Mouse (Mus musculus): Measurements from ENCODE around the gene Gm13276.
"Not testable (repeated sequence)": the region's sequence is repeated elsewhere in the genome, so short reads cannot be mapped to it uniquely, and the experiment has no call there.

Gene Gm13276

DNA sequence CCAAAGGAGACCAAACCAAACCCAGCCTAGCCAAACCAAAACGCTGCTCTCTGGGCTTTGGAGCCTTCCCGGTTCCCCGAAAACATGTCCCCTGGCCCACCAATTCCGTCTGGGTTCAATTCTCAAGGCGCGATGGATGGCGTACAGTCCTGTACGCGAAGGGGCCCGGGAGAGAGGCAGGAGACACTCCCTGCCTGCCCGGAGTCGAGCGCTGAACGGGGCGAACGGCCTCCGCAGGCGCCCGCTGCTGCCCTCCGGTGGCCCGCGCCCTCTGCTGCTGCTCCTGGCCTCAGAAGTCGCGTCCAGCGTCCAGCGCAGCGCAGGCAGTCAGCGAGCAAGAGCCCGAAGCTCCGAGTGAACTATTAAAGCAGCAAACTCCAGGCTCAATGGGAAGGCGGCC is 3.2 kb upstream of the Gm13276 start:
- not testable (repeated sequence) for DNase-seq (ENCODE audit: low spot score)

DNA sequence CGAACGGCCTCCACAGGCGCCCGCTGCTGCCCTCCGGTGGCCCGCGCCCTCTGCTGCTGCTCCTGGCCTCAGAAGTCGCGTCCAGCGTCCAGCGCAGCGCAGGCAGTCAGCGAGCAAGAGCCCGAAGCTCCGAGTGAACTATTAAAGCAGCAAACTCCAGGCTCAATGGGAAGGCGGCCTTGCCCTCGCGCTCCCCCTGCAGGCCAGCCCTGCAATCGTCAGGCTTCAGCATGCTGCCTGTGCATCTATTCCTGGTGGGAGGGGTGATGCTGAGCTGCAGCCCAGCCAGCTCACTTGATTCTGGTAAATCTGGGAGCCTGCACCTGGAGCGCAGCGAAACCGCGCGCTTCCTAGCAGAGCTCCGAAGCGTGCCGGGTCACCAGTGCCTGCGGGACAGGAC is 2.9 kb downstream of the Gm13276 start, which contains the start of gene Gm13277:
Gene Gm13277, plus strand, starts transcription at position 231 of the 400 bp plus-strand sequence.
- DNase-seq (ENCODE audit: low spot score): peak; percentile 73

DNA sequence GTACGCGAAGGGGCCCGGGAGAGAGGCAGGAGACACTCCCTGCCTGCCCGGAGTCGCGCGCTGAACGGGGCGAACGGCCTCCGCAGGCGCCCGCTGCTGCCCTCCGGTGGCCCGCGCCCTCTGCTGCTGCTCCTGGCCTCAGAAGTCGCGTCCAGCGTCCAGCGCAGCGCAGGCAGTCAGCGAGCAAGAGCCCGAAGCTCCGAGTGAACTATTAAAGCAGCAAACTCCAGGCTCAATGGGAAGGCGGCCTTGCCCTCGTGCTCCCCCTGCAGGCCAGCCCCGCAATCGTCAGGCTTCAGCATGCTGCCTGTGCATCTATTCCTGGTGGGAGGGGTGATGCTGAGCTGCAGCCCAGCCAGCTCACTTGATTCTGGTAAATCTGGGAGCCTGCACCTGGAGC is 5.7 kb downstream of the Gm13276 start, which contains the start of gene Gm13278:
Gene Gm13278, plus strand, starts transcription at position 301 of the 400 bp plus-strand sequence.
- DNase-seq (ENCODE audit: low spot score): not testable (repeated sequence)

DNA sequence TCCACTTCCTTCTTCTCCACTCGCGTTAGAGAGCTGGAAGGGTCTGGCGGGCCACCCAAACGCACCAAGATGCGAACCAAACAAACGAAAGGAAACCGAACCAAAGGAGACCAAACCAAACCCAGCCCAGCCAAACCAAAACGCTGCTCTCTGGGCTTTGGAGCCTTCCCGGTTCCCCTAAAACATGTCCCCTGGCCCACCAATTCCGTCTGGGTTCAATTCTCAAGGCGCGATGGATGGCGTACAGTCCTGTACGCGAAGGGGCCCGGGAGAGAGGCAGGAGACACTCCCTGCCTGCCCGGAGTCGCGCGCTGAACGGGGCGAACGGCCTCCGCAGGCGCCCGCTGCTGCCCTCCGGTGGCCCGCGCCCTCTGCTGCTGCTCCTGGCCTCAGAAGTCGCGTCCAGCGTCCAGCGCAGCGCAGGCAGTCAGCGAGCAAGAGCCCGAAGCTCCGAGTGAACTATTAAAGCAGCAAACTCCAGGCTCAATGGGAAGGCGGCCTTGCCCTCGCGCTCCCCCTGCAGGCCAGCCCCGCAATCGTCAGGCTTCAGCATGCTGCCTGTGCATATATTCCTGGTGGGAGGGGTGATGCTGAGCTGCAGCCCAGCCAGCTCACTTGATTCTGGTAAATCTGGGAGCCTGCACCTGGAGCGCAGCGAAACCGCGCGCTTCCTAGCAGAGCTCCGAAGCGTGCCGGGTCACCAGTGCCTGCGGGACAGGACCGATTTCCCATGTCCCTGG is 8.6 kb downstream of the Gm13276 start, which contains the start of gene Gm13275:
Gene Gm13275, plus strand, starts transcription at position 552 of the 740 bp plus-strand sequence.
- DNase-seq (ENCODE audit: low spot score): peak; percentile 57

DNA sequence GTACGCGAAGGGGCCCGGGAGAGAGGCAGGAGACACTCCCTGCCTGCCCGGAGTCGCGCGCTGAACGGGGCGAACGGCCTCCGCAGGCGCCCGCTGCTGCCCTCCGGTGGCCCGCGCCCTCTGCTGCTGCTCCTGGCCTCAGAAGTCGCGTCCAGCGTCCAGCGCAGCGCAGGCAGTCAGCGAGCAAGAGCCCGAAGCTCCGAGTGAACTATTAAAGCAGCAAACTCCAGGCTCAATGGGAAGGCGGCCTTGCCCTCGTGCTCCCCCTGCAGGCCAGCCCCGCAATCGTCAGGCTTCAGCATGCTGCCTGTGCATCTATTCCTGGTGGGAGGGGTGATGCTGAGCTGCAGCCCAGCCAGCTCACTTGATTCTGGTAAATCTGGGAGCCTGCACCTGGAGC is 11.6 kb downstream of the Gm13276 start, which contains the start of gene Gm13279:
Gene Gm13279, plus strand, starts transcription at position 301 of the 400 bp plus-strand sequence.
- not testable (repeated sequence) for DNase-seq (ENCODE audit: low spot score)

DNA sequence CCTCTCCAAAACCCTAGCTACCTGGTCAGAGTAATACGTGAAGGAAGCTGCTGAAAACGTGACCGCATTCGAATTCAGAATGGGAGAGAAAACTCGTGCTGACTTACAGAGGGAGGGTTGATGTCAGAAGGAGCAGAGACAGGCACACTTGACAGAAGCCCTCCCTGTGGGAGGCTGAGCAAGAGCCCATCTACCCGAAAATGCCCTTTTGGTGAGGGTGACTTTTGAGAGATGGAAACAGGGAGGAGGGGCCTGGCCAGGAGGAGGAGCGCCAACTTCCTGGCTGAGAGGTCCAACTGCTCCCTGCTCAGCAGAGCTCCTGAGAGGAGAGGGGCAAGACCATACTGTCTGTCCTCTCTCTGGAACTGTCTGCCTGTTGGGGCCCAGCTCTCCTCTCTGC is 13.9 kb downstream of the Gm13276 start, which contains the start of gene Gm13285:
Gene Gm13285, plus strand, starts transcription at position 301 of the 400 bp plus-strand sequence.
- not testable (repeated sequence) for DNase-seq (ENCODE audit: low spot score)

DNA sequence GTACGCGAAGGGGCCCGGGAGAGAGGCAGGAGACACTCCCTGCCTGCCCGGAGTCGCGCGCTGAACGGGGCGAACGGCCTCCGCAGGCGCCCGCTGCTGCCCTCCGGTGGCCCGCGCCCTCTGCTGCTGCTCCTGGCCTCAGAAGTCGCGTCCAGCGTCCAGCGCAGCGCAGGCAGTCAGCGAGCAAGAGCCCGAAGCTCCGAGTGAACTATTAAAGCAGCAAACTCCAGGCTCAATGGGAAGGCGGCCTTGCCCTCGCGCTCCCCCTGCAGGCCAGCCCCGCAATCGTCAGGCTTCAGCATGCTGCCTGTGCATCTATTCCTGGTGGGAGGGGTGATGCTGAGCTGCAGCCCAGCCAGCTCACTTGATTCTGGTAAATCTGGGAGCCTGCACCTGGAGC is 17.4 kb downstream of the Gm13276 start, which contains the start of gene Gm13287:
Gene Gm13287, plus strand, starts transcription at position 301 of the 400 bp plus-strand sequence.
- not testable (repeated sequence) for DNase-seq (ENCODE audit: low spot score)

DNA sequence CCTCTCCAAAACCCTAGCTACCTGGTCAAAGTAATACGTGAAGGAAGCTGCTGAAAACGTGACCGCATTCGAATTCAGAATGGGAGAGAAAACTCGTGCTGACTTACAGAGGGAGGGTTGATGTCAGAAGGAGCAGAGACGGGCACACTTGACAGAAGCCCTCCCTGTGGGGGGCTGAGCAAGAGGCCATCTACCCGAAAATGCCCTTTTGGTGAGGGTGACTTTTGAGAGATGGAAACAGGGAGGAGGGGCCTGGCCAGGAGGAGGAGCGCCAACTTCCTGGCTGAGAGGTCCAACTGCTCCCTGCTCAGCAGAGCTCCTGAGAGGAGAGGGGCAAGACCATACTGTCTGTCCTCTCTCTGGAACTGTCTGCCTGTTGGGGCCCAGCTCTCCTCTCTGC is 19.7 kb downstream of the Gm13276 start, which contains the start of gene Gm13288:
Gene Gm13288, plus strand, starts transcription at position 301 of the 400 bp plus-strand sequence.
- not testable (repeated sequence) for DNase-seq (ENCODE audit: low spot score)

DNA sequence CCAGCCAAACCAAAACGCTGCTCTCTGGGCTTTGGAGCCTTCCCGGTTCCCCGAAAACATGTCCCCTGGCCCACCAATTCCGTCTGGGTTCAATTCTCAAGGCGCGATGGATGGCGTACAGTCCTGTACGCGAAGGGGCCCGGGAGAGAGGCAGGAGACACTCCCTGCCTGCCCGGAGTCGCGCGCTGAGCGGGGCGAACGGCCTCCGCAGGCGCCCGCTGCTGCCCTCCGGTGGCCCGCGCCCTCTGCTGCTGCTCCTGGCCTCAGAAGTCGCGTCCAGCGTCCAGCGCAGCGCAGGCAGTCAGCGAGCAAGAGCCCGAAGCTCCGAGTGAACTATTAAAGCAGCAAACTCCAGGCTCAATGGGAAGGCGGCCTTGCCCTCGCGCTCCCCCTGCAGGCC is 20.3 kb downstream of the Gm13276 start:
- peak; percentile 5 for DNase-seq (ENCODE audit: low spot score)

DNA sequence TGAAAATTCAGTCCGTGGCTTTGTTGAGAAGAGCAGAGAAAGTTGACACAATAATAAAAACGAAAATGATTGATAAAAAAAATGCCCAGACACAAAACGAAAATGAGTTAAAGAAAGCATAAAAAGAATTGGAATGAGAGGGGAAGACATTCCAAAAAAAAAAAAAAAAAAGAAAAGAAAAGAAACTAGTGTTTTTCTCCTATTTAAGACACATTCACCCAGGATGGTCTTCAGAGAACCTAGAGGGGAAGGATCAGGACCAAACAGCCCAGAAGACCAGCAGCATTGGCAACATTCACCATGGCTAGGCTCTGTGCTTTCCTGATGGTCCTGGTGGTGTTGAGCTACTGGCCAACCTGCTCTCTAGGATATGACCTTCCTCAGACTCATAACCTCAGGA is 30.4 kb downstream of the Gm13276 start, which contains the start of gene Ifna7:
Gene Ifna7, plus strand, starts transcription at position 301 of the 400 bp plus-strand sequence.
- DNase-seq (ENCODE audit: low spot score): no peak

DNA sequence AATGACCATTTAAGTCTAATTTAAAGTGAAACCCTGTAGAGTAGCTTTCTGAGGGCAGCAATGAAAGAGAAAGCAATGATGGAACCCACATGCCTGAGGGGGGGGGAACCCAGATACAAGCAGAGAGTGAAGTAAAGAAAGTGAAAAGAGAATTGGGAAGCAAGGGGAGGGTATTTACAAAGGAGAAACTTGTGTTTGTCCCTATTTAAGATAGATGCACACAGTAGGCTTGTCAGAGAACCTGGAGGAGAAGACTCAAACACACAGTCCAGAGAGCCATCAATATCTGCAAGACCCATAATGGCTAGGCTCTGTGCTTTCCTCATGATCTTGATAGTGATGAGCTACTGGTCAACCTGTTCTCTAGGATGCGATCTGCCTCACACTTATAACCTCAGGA is 34.1 kb downstream of the Gm13276 start, which contains the start of gene Ifna11:
Gene Ifna11, plus strand, starts transcription at position 301 of the 400 bp plus-strand sequence.
- DNase-seq (ENCODE audit: low spot score): no peak

DNA sequence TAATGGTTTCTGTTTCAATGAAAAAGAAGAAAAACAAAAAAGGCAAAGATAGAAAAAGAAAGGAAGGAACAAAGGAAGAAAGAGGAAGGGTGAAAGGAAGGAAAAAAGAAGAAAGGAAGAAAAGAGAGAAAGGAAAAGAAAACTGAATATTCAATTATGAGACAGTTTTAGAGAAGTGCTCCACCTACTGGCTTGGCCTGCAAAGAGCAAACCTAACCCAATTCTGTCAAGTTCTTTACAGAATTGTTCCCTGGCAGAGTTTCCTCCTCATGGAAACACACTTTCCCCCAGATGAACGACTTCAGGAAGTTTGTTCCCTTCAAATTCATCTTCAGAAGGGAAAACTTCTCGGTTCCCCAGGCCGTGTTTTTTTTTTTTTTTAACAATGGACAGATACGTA is 37.5 kb downstream of the Gm13276 start:
- peak; percentile 8 for DNase-seq (ENCODE audit: low spot score)

DNA sequence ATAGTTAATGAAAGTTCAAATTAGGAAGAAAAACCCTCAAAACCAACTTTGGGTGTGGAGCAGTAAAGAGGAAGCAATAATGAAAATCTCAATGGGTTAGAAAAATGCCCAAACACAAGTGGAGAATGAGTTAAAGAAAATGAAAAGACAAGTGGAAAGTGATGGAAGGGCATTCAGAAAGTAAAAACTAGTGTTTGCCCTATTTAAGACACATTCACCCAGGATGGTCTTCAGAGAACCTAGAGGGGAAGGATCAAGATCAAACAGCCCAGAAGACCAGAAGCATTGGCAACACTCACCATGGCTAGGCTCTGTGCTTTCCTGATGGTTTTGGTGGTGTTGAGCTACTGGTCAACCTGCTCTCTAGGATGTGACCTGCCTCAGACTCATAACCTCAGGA is 41.6 kb downstream of the Gm13276 start, which contains the start of gene Ifna6:
Gene Ifna6, plus strand, starts transcription at position 301 of the 400 bp plus-strand sequence.
- not testable (repeated sequence) for DNase-seq (ENCODE audit: low spot score)

DNA sequence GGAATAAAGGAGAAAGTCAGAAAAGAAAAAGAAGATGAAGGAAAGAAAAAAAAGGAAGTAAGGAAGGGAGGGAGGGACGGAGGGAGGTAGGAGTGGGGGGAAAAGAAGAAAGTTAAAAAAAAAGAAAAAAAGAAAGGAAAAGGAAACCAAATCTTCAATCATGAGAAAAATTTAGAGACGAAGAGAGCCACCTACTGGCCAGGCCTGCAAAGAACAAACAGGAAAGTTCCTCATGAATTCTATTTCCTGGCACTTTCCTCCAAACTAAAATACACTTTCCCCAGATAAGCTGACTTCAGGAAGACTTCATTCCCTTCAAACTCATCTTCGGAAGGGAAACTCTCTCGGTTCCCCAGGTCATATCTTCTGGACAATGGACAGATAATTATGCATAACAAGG is 45.0 kb downstream of the Gm13276 start:
- DNase-seq (ENCODE audit: low spot score): peak; percentile 16

DNA sequence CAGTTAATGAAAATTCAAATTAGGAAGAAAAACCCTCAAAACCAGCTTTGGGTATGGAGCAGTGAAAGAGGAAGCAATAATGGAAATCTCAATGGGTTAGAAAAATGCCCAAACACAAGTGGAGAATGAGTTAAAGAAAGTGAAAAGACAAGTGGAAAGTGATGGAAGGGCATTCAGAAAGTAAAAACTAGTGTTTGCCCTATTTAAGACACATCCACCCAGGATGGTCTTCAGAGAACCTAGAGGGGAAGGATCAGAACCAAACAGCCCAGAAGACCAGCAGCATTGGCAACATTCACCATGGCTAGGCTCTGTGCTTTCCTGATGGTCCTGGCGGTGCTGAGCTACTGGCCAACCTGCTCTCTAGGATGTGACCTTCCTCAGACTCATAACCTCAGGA is 49.7 kb downstream of the Gm13276 start, which contains the start of gene Ifna5:
Gene Ifna5, plus strand, starts transcription at position 301 of the 400 bp plus-strand sequence.
- not testable (repeated sequence) for DNase-seq (ENCODE audit: low spot score)

All from urinary bladder, postnatal 14 days (tissue).